Mouse (Mus musculus) heart, postnatal 36 days (tissue): Measurements from ENCODE around the gene Ewsr1. TPM values are rescaled to one million over a fixed set of nuclear protein-coding genes. Genes with fewer than 3 reads are reported as not detected.
A peak's percentile ranks its signal among the peaks of the same experiment; 100 is the strongest.

Experiments
- DNase-seq, 2 experiments: peaks; one replicate each; pipeline ENCODE4 v3.0.0; 2021 to 2022
- intact Hi-C: fragments of 180-260 bp; cut with DNase I; formaldehyde crosslinking; loops from one replicate; pipeline ENCODE4 v1.15.1; 2025
- total RNA-seq, 2 experiments: library from RNA; stranded (reverse); gene quantifications; 2 replicates each; pipeline ENCODE4 v1.2.3; 2021

The Ewsr1 gene
- 10 to 100 TPM; 85.9 to 93.8 TPM for total RNA-seq

GRCm38 (mm10) chr11:5098736-5099542 lies at the start of gene Ewsr1, which contains the start of gene Rhbdd3:
Gene Ewsr1 (minus strand): TSS chr11:5099266.
Gene Rhbdd3 (plus strand): TSS chr11:5098926.
- intact Hi-C loops, result loop anchor here (2.0 to 10.0 kb wide), 2 partner anchors 34 to 1004 kb away; partner anchors contain the start of genes Gas2l1 and Mtfp1
- peak; percentile 98 to 100 for DNase-seq

DNA sequence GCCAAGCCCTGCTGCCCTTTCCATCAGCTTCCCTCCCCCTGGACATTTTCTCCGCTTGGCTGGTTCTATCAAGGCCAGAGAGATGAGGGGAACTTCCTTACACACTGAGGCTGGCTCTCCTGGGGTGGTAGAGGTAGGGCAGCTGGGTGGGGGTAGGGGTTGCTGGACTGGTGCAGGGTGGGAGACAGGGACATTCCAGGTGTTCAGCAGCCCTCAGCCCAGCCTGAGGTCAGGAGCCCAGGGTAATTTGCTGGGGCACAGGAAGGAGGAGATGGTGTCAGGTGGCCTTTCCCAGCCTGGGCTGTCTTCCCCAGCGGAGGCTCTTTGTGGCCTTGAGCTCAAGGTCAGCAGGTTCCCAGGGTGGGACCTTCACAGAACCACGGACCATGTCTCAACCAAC lies 46.5 kb upstream of the Ewsr1 start:
- DNase-seq, result no peak
- intact Hi-C loops, result no loop called here

- no peak for DNase-seq
- intact Hi-C loops, result no loop called here
These were observed 42.9 kb upstream of the Ewsr1 start for GRCm38 (mm10) chr11:5141965-5142364.

DNA sequence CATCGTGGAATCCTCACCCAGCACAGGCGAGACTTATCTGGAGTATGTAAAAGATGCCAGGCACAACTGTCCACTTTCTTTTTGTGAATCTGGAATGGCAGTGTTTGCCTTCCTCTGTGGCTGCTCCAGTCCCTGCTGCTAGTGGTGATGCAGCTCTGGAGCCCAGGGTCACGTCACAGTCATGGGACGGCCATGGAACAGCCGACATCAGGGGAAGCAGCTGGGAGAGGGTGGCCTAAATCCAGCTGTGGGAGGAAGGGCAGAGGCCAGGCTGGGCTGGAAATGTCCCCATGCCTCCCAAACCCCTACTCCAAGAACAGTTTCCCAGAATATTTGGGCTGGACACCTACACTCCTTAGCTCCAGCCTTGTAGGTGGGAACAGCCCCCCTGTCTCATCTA lies 42.2 kb upstream of the Ewsr1 start:
- intact Hi-C loops, result no loop called here
- DNase-seq, result no peak

DNA sequence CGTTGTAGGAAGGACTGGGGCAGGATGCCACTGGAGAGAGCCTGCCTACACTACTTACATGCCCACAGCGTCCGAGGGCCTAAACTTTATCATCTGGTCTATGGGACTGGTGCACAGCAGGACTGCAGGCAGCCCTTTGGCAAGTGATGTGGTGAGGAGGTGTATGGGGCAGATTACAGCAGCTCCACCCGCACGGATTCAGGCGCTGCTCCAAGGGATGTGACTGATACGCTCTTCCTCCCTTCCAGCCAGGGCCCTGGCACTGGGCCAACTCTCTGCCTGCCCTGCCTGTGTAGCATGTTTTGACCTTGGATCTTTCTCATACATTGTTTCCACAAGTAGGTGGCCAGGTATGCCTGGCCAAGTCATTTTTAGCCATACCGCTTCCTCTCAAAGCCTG lies 41.6 kb upstream of the Ewsr1 start:
- peak; percentile 70 to 74 for DNase-seq

GRCm38 (mm10) chr11:5139372-5139771 lies 40.3 kb upstream of the Ewsr1 start:
- intact Hi-C loops, result no loop called here
- no peak for DNase-seq

More for the DNA sequence above, 41.6 kb upstream of the Ewsr1 start:
- intact Hi-C loops, result no loop called here

DNA sequence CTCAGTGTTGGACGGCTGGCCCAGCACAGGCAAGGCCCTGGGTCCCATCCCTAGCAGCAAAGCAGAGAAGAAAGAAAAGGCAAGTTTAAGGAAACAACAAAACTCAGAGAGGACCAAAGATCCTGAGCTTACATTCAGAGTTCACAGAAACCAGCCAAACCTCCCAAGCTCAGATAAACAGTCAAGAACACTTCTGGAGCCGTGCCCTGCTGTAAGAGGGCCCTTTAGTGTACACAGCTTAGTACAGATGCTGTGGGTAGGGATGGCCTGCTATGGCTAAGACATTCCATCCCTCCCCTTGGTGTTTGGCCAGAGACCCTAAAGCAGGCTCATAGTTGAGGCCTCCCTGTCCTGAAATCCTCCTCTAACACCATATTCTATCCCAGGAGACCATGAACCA lies 39.6 kb upstream of the Ewsr1 start:
- DNase-seq, result no peak
- intact Hi-C loops, result no loop called here

- intact Hi-C loops, result no loop called here
- DNase-seq, result no peak
These were observed 36.8 kb upstream of the Ewsr1 start for GRCm38 (mm10) chr11:5135914-5136313.

GRCm38 (mm10) chr11:5132751-5133150 lies 33.7 kb upstream of the Ewsr1 start:
- intact Hi-C loops, result no loop called here
- DNase-seq, result no peak

DNA sequence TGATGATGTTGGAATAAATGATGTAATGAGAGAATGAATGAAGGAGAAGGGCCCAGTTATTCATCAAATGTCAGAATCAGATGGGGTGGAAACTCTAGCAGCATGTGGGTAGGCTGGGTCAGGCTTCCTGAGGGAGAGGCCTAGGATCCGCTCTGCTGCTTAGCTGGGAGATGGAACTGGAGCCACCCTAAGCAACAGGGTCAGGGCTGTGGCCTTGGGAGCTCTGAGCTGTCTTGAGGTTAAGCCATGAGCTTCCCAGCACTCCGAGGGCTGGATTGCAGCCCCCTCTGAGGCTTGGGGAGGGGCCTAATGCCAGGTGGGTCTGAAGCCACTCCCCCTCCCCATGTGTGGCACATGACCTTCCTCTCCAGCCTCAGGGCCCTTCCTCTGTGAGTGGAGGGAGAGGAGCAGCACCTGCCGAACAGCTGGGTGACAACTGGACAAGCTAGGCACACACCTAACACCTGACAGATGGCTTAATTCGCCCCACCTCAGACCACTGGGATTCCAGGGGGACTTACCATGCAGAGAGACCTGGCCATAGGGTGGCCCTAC lies 31.1 kb upstream of the Ewsr1 start:
- intact Hi-C loops, result no loop called here
- no peak for DNase-seq

GRCm38 (mm10) chr11:5129035-5129480 lies 30.0 kb upstream of the Ewsr1 start:
- intact Hi-C loops, result no loop called here
- no peak for DNase-seq

DNA sequence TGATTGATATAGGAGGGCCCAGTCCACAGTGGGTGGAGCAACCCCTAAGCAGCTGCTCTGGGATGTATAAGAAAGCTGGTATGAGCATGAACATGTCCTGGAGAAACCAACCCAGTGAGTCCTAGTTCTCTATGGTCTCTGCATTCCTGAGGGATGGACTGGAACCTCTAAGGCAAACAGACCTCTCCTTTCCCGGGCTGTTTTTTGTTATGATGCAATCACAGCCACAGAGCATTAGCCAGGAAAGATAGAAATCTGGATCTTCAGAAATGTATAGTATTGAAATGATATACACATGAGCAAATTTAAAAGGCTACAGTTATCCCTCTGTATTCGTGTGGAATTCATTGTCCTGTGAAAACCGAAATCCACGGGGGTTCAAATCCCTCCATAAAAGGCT lies 26.6 kb upstream of the Ewsr1 start:
- DNase-seq, result no peak
- intact Hi-C loops, result no loop called here

DNA sequence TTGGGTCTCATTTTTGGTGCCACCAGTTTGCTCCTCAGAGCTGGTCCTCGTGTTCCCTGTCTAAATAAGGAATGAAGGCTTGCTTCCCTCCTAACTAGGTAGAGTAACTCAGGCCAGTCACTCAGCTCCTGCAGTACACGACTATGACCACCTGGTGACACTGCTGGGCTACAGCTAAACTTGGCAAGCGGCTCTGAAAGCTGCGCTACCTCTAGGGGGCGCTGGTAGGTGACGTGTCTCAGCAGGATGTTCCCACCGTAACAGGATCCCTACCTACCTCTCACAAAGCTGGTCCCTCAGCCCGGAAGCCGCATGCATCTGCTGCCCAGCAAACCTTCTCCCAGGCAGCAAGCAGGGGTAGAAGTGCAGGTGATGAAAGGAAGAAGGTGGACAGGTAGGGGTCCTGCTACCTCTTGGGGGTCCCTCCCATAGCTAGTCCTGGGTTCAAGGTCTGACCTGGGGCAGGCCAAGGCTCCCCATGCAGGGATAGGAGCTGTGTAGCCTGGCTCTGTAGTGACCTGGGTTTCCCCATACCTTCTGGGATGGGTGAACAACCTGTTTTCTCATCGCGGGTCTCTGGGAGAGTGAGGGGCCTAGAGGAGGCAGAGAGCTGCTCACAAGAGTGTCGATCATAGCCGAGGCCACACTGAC lies 16.0 kb upstream of the Ewsr1 start:
- intact Hi-C loops, result loop anchor here (5.0 kb wide), 2 partner anchors 67 to 362 kb away; no protein-coding TSS in a partner anchor
- DNase-seq, result peak; percentile 84 to 86

DNA sequence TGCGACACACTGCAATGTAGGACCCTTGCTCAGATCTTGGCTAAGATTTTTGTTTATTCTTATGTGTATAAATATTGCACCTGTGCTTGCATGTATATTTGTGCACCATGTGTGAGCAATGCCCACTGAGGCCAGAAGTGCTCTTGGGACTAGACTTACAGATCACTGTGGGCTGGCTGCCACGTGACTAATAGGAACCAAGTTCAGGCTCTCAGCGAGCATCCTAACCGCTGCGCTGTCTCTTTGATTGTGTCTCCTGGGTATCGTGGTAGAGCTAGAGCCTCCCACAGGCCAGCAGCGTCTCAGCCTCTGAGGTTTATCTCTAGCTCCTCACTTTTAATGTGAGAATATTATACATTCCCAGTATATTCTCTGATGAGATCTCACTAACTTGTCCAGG lies 14.6 kb upstream of the Ewsr1 start:
- intact Hi-C loops, result loop anchor here (5.0 kb wide), 1 partner anchor 364 kb away; no protein-coding TSS in a partner anchor
- no peak for DNase-seq

- intact Hi-C loops, result no loop called here
- no peak for DNase-seq
These were observed 10.4 kb upstream of the Ewsr1 start for GRCm38 (mm10) chr11:5109441-5109840.

- no peak for DNase-seq
- intact Hi-C loops, result loop anchor here (5.0 kb wide), 1 partner anchor 158 kb away; the partner anchor contains the start of gene Kremen1
These were observed 5.0 kb upstream of the Ewsr1 start for GRCm38 (mm10) chr11:5103986-5104509.

- intact Hi-C loops, result loop anchor here (5.0 kb wide), 1 partner anchor 160 kb away; the partner anchor contains the start of gene Kremen1
- DNase-seq, result no peak
These were observed 3.3 kb upstream of the Ewsr1 start for GRCm38 (mm10) chr11:5102384-5102783.

- DNase-seq, result no peak
- intact Hi-C loops, result loop anchor here (5.0 kb wide), 1 partner anchor 161 kb away; the partner anchor contains the start of gene Kremen1
These were observed 2.6 kb upstream of the Ewsr1 start for GRCm38 (mm10) chr11:5101641-5102040.

DNA sequence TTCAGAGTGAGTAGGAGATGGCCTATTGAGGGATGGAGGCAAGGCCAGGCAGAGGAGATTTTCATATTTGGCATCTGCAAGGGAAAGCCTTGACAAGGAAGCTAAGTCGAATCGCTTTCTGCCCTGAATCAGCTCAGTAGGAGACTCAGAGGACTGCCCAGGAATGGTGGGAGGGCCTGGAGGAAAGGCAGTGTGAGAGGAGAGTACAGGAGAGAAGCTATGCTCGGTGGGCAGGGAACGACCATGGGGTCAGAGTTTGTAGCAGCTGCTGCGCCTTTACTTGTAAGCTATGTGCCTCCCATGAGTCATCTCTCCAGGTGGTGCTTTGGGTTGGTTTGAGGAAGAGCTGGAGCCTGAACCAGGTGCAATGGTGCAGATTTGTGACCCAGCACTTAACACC lies 1.7 kb upstream of the Ewsr1 start:
- intact Hi-C loops, result loop anchor here (5.0 kb wide), 1 partner anchor 162 kb away; the partner anchor contains the start of gene Kremen1
- DNase-seq, result no peak

GRCm38 (mm10) chr11:5100283-5100682 lies 1.2 kb upstream of the Ewsr1 start:
- DNase-seq, result no peak
- intact Hi-C loops, result loop anchor here (5.0 kb wide), 1 partner anchor 162 kb away; the partner anchor contains the start of gene Kremen1
